Mouse (Mus musculus) telencephalon, adult 2 months (tissue): ENCODE data around the gene Tedc2.
A peak's percentile ranks its signal among the peaks of the same experiment; 100 is the strongest.

Experiments used
- DNase-seq: peaks from one replicate; pipeline ENCODE4 v3.0.0-alpha.2; 2011; ENCODE audit warnings: low read depth, low spot score

The Tedc2 gene

GRCm38 (mm10) chr17:24193769-24194168 is 26.9 kb downstream of the Tedc2 start:
- no peak for DNase-seq

DNA sequence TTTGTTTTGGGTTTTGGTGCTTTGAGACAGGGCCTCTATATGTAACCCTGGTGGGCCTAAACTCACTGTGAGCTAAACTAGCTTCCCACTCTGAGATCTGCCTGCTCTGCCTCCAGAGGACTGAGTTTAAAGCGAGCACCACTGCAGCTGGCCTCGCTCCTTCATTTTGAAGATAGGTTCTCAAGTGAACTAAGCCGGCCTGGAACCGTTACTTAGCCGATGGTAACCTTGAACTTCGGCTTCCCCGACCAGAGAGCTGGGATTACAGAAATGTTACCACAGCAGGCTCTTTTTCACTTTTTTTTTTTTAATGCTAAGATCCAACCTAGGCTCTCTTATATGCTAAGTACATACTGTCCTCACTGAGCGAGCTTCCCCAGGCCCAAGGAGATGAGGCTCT is 27.4 kb downstream of the Tedc2 start:
- DNase-seq: no peak

DNA sequence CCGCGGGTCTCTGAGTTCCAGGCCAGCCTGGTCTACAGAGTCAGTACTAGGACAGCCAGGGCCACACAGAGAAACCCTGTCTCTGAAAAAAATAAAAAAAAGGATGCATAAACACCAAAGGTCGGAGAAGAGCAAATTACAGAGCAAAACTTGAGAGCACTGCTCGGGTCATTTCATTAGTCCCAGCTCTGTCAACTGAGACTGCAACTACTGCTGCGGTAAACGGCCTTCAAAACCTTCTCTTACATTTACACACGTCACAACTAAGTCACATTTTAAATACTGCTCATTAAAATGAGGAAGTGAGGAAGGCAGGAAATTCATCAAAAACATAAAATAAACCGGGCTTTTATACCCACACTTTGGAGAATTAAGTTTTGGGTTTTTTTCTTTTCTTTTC is 27.8 kb downstream of the Tedc2 start:
- no peak for DNase-seq

GRCm38 (mm10) chr17:24191481-24191880 is 29.2 kb downstream of the Tedc2 start:
- no peak for DNase-seq

DNA sequence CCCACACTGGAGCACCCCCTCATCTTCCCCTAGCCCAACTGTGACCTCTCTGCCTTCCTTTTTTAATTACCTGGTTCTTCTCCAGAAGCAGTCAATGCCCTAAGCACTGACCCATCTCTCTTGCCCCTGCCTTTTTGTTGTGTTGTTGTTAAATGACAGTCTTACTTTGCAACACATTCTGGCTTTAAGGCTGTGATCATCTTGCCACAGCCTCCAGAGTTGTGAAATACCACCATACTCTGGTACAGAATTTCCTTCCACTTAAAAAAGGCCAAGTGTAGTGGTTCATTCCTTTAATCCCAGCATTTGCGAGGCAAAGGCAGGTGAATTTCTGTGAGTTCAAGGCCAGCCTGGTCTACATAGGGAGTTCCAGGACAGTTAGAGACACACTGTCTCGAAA is 29.7 kb downstream of the Tedc2 start:
- DNase-seq: no peak

GRCm38 (mm10) chr17:24174259-24174658 is 46.4 kb downstream of the Tedc2 start:
- DNase-seq: no peak

DNA sequence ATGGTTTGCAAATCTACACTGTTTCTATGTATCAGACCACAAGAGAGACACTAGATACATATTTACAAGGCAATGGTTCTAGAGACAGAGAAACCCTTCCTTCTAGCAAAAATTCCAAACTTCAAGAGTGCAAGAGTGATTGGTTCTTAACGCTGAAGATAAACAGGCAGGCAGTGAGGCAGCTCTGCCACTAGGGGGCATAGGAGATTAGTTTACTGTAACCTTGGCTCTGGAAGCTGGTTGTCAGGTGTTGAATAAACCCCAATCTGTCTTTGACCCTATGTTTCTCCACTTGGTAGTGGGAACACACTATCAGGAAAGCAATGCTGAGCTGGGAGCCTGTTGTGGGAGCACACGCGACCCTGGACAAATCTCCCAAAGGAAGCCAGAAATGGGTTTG is 47.2 kb downstream of the Tedc2 start:
- DNase-seq: no peak

- no peak for DNase-seq
These were observed 48.9 kb downstream of the Tedc2 start for GRCm38 (mm10) chr17:24171738-24172137.

- no peak for DNase-seq
These were observed 49.9 kb downstream of the Tedc2 start for GRCm38 (mm10) chr17:24170729-24171128.

DNA sequence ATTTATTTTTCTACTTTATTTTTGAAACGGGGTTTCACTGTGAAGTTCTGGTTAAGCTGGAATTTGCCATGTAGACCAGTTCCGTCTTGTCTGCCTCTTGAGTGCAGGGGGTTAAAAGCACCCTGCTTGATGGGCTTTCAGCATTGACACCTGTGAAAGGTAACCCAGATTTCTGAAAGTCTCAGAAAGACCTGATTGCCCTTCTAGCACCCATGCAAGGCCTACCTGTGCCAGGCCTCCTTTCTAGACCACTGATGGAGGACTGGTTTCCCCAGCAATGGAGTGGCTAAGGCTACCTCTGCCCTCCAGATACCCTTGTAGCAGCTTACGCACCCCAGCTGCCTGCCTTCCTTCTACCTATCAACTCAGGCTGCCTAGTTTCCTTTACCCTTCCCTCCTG is 50.5 kb downstream of the Tedc2 start:
- no peak for DNase-seq

- DNase-seq: peak; percentile 92
These were observed 51.2 kb downstream of the Tedc2 start, which contains the start of gene Atp6v0c for GRCm38 (mm10) chr17:24169317-24170065. TSS of gene Atp6v0c (minus strand) at chr17:24169702.

DNA sequence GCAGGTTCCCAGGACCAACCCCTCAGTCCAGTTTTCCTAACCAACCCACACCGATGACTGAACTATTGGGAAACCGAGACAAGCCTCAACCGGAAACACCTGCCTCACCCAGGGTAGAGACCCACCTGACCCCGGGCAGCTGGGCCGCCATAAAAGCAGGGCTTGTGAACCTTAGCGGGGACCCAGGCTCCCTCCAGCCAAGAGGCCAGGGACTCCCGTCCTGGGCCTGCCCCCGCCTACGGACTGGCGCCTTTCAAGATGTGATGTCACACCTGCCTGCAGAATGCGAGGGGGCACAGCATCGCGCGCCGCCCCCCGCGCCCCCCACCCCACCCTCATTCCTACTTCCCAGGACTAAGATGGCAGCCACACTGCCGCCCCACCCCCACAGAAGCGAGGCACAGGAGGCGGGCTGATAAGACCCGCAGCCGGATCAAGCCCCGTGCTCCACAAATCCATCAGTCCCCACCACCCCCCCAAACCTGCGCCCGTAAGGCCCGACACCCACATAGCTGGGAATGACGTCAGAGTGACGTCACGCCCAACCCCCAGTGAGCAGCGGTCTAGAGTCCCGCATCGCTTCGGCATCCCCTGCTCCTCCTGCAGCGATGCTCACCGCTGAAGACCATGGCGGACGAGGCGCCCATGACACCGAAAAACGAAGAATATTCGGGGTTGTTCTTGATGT is 51.9 kb downstream of the Tedc2 start:
- peak; percentile 47 for DNase-seq

DNA sequence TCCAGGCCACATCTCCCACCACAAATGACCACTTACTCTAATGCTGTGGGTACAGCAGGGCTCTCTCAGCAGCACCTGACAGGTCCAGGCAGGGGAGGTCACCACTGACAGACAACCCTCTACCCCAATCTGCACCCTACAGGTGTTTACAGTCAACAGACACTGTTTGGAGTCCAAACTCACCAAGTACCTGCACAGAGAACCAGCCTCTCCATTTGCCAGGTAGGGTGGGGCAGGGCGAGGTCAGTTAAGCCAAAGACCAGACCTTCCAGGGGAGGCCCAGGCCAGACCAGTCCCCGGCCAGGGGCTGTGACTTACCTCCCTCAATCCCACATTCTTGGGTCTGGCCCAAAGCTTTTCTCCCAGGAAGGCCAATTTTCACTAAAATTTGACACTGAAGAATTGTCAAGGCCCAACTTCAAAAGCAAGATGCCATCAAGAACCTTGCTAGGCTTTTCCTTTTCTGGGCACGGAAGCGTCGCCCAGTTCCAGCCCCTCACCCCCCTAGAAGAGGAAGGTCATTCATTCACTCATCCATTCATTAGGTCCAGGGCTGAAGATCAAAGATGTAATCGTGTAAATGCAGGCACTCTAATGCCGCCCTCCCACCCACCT is 52.7 kb downstream of the Tedc2 start:
- no peak for DNase-seq

- DNase-seq: no peak
These were observed 53.5 kb downstream of the Tedc2 start for GRCm38 (mm10) chr17:24167120-24167519.
